Mouse (Mus musculus) embryonic facial prominence, embryonic 11.5 days (tissue): ENCODE measurements at regions not wholly inside any gene's neighbourhood (a gene's known extent, or its start where the extent isn't known, plus 50 kb on each side); places are given as distances from the start of the nearest gene placed in this dataset.

Experiments
- ATAC-seq: fragments of 200-750 bp; cut with Nextera tagmentation; replicated peaks from 2 replicates; pipeline ENCODE4 v1.8.0; 2017; ENCODE audit warnings: low read depth; ENCODE audit not compliant: insufficient number of reproducible peaks, low FRiP score, low TSS enrichment
- DNase-seq: peaks from one replicate; pipeline ENCODE4 v3.0.0-alpha.2; 2015; ENCODE audit warnings: low spot score
- H3K27ac ChIP-seq: fragments of 300-500 bp; sonication (generic); replicated peaks from 2 replicates; pipeline ENCODE4 v1.5.1; 2014; ENCODE audit warnings: mild to moderate bottlenecking, low read depth, low read length, control low read depth
- H3K27me3 ChIP-seq: fragments of 300-500 bp; sonication (generic); 2 replicates; pipeline ENCODE4 v1.6.1; 2014; ENCODE audit warnings: mild to moderate bottlenecking, low read length, moderate library complexity, mixed read lengths; ENCODE audit not compliant: control insufficient read depth, insufficient read depth
- H3K36me3 ChIP-seq: fragments of 300-500 bp; sonication (generic); replicated peaks from 2 replicates; pipeline ENCODE4 v1.6.1; 2014; ENCODE audit warnings: low read depth, mild to moderate bottlenecking, low read length, moderate library complexity, mixed read lengths; ENCODE audit not compliant: control insufficient read depth, insufficient read depth
- H3K4me1 ChIP-seq: fragments of 300-500 bp; sonication (generic); 2 replicates; pipeline ENCODE4 v1.6.1; 2014; ENCODE audit warnings: low read length, mixed read lengths; ENCODE audit not compliant: control insufficient read depth, insufficient read depth
- H3K4me2 ChIP-seq: fragments of 300-500 bp; sonication (generic); 2 replicates; pipeline ENCODE4 v1.6.1; 2014; ENCODE audit warnings: low read depth, mild to moderate bottlenecking, control low read depth, low read length, moderate library complexity
- H3K4me3 ChIP-seq: fragments of 300-500 bp; sonication (generic); 2 replicates; pipeline ENCODE4 v1.5.1; 2014; ENCODE audit warnings: low read depth, low read length, control low read depth
- H3K9ac ChIP-seq: fragments of 300-500 bp; sonication (generic); replicated peaks from 2 replicates; pipeline ENCODE4 v1.6.1; 2014; ENCODE audit warnings: mild to moderate bottlenecking, control low read depth, low read length
- H3K9me3 ChIP-seq: fragments of 300-500 bp; sonication (generic); replicated peaks from 2 replicates; pipeline ENCODE4 v1.6.1; 2016; ENCODE audit warnings: mild to moderate bottlenecking, low read length, inconsistent platforms, mixed read lengths; ENCODE audit not compliant: control insufficient read depth
- WGBS: fragments of 180-500 bp; shearing (Covaris S2); extraction: QIAGEN DNeasy Blood & Tissue Kit; methylation state at CpG from one replicate; pipeline ENCODE4 v1.1.7; 2014; 5-methylcytosine and 5-hydroxymethylcytosine counted together

- Histone ChIP-seq H3K36me3 (no peaks in the 10 kb centered on the region), H3K4me1 (peaks cover 2% of the 10 kb centered on the region; the same call in 1 of the 2 replicates), H3K9ac (no peak overlapping the region), H3K27ac (no peak overlapping the region), H3K4me3 (no peak overlapping the region), H3K9me3 (no peaks in the 10 kb centered on the region), H3K4me2 (no peak overlapping the region), H3K27me3 (no peaks in the 10 kb centered on the region)
- ATAC-seq (no peak), DNase-seq (no peak)
- 73% methylated on average over 6 of the region's 6 CpGs for WGBS
These were observed 421.8 kb upstream of the Tbx3 start for GRCm38 (mm10) chr5:119248626-119249025.

GRCm38 (mm10) chr5:119249124-119249718 is 421.2 kb upstream of the Tbx3 start:
- peaks cover 2% of the 10 kb centered on the region; the same call in 1 of the 2 replicates for H3K4me1 ChIP-seq
- no peaks in the 10 kb centered on the region for H3K36me3 ChIP-seq
- H3K27me3 ChIP-seq: no peaks in the 10 kb centered on the region
- no peak overlapping the region for H3K9ac ChIP-seq
- H3K4me2 ChIP-seq: no peak overlapping the region
- no peak overlapping the region for H3K27ac ChIP-seq
- H3K9me3 ChIP-seq: no peaks in the 10 kb centered on the region
- DNase-seq (no peak), ATAC-seq (no peak)
- WGBS: 80% methylated on average over 6 of the region's 6 CpGs
- H3K4me3 ChIP-seq: no peak overlapping the region

GRCm38 (mm10) chr5:119251311-119252047 is 419.0 kb upstream of the Tbx3 start:
- no peak for DNase-seq
- no peak for ATAC-seq
- H3K4me2 ChIP-seq: no peak overlapping the region
- H3K4me3 ChIP-seq: no peak overlapping the region
- no peaks in the 10 kb centered on the region for H3K9me3 ChIP-seq
- H3K4me1 ChIP-seq: peaks cover 2% of the 10 kb centered on the region; the same call in 1 of the 2 replicates
- H3K27ac ChIP-seq: no peak overlapping the region
- no peaks in the 10 kb centered on the region for H3K36me3 ChIP-seq
- WGBS: 28% methylated on average over 9 of the region's 9 CpGs
- H3K27me3 ChIP-seq: no peaks in the 10 kb centered on the region
- H3K9ac ChIP-seq: no peak overlapping the region

DNA sequence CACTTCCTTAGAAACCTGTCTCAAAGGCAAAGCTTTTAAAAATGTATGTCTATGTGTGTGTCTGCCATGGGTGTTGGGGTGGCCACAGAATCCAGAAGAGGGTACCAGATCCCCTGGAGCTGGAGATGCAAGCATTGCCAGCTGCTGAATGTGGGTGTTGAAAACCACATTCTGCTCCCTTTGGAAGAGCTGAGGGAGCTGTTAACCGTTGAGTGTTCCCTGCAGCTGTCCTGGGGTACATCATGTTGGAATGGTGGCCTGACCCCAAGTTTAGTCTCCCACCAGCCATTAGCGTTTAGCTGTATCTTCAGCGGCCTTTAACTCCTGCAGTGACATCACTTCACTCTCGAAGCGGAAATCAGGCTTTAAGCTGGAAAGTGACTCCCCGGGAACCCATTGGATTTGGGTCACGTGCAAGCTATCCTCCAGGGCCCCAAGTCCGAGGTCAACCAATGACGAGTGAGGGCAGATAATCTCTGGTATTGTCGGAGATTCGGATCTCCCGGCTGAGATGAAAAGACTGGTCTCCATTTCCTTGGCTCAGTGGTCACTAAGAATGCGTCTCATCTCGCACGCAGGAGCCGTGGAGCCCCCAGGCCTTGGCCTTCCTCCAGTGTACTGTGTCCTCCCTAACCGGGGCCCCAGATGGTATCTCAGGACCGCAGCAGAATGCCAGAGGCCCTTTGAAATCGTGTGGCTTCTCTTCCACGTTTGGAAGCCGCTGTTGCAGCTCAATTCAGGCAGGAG is 412.9 kb upstream of the Tbx3 start:
- no peak for ATAC-seq
- Histone ChIP-seq H3K9me3 (no peaks in the 10 kb centered on the region), H3K4me1 (no peaks in the 10 kb centered on the region; the same call in 1 of the 2 replicates), H3K4me3 (no peak overlapping the region), H3K36me3 (no peaks in the 10 kb centered on the region), H3K4me2 (no peak overlapping the region), H3K27me3 (no peaks in the 10 kb centered on the region), H3K9ac (no peak overlapping the region; the same call in 1 of the 2 replicates), H3K27ac (no peak overlapping the region)
- 51% methylated on average over 21 of the region's 21 CpGs for WGBS
- DNase-seq: no peak

- ATAC-seq (no peak), DNase-seq (no peak)
- Histone ChIP-seq H3K27me3 (no peaks in the 10 kb centered on the region), H3K9ac (no peak overlapping the region), H3K4me2 (no peak overlapping the region), H3K9me3 (no peaks in the 10 kb centered on the region), H3K4me3 (no peak overlapping the region), H3K4me1 (no peaks in the 10 kb centered on the region; the same call in 1 of the 2 replicates), H3K27ac (no peak overlapping the region), H3K36me3 (no peaks in the 10 kb centered on the region)
- 83% methylated on average over 5 of the region's 5 CpGs for WGBS
These were observed 411.6 kb upstream of the Tbx3 start for GRCm38 (mm10) chr5:119258831-119259230.

DNA sequence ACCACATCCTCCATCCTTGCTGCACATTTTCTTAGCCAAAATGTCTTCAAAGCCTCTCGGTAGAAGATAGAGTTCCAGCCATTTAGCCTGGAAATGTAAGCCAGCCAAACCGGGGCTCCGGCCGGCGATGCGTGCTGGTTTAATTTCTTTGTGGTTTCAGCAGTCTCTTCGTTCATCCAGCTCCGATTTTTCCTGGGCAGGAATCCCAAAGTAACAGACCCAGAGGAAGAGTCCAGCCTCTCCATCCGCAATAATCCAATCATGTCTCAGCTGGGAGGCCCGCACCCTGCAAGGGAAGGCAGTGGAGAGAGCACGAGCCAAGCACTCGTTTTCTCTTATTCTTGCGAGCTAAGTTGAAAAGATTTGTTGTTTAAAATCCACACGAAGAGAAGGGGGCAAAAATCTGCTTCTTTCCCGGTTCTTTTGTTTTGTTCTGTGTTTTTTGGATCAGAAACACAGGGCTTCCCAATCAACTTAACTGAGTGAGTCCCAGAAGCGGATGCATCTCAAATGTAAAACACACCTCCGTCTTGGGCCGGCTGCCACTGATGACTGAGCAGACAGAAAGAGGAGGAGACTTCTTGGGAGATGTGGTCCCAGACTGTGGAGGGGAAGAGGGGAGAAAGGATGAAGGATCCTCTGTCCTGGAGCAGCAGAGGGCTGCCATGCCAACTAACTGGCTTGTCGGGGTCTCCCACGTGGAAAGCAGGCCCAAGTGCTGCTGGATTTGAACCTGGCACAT is 405.1 kb upstream of the Tbx3 start:
- Histone ChIP-seq H3K9me3 (no peaks in the 10 kb centered on the region), H3K4me3 (no peak overlapping the region), H3K4me1 (no peaks in the 10 kb centered on the region), H3K27ac (no peak overlapping the region), H3K27me3 (no peaks in the 10 kb centered on the region), H3K4me2 (no peak overlapping the region), H3K9ac (no peak overlapping the region), H3K36me3 (no peaks in the 10 kb centered on the region)
- ATAC-seq (no peak), DNase-seq (peak; percentile 33)
- WGBS: 68% methylated on average over 20 of the region's 20 CpGs

- DNase-seq (peak; percentile 40), ATAC-seq (no peak)
- H3K36me3 ChIP-seq: no peaks in the 10 kb centered on the region
- H3K27me3 ChIP-seq: no peaks in the 10 kb centered on the region
- H3K27ac ChIP-seq: no peak overlapping the region
- H3K4me3 ChIP-seq: no peak overlapping the region
- no peaks in the 10 kb centered on the region for H3K4me1 ChIP-seq
- no peak overlapping the region for H3K4me2 ChIP-seq
- no peak overlapping the region for H3K9ac ChIP-seq
- no peaks in the 10 kb centered on the region for H3K9me3 ChIP-seq
- 74% methylated on average over 26 of the region's 26 CpGs for WGBS
These were observed 399.1 kb upstream of the Tbx3 start for GRCm38 (mm10) chr5:119271234-119271852.
